Mouse (Mus musculus) thymus, postnatal 0 days (tissue): ENCODE results near the gene Smim24. TPM values are rescaled to one million over a fixed set of nuclear protein-coding genes. Genes with fewer than 3 reads are reported as not detected.

ENCODE experiments used
- DNase-seq: peaks from one replicate; pipeline ENCODE4 v3.0.0-alpha.2; 2015; ENCODE audit warnings: low spot score
- polyA plus RNA-seq: library from polyadenylated mRNA; unstranded; fragments of >200 nt; fragmentation: Nextera tagmentation; extraction: Ambion mirVana; gene quantifications from 2 replicates; pipeline ENCODE4 v1.2.1, GENCODE M21; 2015

The Smim24 gene
- polyA plus RNA-seq, 1 experiment from 2014 or later: 12.5 TPM

DNA sequence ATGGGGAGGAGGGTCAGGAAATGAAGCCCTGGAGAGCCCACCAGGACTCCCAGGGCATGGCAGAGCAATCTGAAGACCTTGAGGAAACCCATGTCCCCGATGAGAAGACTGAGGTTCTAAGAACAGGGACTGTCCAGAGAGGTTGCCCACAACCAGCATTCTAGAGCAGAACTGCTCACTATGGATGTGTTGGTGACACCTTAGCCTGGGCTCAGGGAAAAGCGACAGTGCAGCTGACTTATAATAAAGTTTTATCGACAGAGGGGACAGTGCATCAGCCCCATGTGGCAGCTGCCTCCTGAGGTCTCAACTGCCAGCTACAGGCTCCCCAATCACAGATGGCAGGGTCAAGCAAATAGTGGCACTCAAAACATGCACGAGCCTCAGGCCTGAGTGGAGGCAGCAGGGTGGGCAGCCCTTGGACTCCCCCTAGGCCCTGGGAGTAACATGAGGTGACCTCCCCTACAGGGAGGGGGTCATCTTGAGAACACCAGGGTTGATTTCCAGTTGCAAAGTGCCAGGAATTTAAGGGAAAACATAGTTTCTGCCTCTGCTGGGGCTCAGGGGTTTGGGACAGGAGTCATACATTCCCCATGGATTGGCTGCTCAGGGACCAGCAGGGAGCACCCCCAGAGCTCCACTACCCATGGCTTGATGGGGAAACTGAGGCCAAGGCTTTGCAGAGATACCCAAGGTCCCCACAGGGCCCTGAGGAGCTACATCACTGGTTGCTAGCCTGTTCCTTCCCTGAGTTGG, 28.4 kb downstream of the Smim24 start:
- no peak for DNase-seq

GRCm38 (mm10) chr10:81421797-81422100, 28.9 kb downstream of the Smim24 start:
- no peak for DNase-seq

DNA sequence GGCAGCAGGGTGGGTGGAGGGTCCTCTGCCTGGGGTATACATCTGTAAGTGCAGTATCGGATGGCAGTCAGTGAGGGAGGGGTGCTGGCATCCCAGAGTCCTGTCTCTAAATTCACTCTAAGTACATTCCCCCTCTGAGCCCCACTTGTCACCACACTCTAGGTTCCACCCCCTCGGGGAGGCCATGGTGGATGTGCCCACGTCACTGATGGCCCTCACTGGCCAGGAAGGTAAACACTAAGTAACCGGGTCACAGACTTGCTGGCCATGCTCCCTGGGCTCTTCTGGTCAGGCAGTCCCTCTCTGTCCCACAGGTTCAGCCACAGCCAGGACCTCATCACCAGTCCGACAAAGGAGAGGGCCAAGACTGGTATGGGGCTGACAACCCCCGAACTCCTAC, 29.3 kb downstream of the Smim24 start:
- no peak for DNase-seq

DNA sequence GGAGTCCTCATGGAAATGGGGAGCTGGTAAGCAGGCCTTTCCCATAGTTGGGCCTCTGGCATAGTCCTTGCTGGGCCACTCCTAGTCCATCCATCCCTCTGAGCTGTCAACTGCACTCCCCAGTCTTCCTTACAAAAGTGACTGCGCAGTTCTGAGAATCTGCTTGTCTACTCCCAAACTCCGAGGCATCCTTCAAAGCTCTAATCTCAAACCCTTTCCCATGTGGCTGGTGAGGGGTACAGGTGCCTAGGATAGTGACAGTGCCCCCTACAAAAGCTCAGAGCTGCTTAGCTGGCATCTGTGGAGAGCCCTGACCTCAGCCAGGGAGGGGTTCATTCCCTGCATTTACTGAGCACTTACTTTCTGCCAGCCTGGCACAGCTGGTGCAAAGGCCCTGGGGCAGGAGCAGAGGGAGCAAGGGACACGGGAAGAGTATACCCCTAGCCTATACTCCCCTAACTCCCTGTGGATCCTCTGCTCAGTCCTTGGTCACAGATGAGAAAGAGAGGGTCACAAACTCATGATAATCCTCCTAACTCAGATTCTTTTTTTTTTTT, 29.9 kb downstream of the Smim24 start:
- DNase-seq: no peak

GRCm38 (mm10) chr10:81423476-81424245, 30.8 kb downstream of the Smim24 start:
- DNase-seq: no peak

DNA sequence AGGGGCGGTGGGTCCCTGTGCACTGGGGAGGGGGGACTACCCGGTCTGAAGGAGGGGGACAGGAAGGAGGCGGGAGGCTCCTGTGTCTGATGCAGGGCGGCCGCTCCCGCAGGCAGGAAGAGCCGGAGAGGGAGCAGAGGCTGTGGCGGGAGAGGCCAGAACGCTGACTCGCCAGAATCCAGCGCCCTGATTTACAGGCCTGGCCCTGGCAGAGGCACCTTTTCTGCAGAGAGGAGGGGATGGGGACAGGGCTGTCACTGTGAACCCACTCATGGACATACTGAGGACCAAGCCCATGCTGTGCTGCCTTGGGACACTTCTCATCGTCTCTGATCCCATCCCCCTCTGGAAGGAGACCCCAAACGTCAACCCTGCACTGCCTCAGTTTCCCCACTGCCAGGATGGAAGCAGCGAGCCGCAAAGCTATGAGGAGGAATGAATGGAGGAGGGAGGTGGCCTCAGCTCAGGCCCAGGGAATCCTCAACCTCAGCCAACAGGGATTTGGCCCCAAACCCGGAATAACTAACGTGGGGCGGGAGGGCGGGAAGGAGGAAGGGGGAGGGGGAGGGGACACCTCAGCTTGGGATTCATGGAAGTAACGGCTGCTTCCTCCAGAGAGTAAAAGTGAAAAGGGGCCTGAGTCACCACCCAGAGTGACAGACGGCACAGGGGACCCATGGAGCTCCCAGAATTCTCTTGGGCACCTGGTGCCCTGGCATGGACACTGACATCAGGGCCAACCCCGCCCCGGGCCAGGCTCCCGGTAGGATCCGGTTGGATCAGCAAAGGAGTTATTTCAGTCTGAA, 31.6 kb downstream of the Smim24 start:
- no peak for DNase-seq

GRCm38 (mm10) chr10:81425236-81425850, 32.5 kb downstream of the Smim24 start:
- DNase-seq: no peak

DNA sequence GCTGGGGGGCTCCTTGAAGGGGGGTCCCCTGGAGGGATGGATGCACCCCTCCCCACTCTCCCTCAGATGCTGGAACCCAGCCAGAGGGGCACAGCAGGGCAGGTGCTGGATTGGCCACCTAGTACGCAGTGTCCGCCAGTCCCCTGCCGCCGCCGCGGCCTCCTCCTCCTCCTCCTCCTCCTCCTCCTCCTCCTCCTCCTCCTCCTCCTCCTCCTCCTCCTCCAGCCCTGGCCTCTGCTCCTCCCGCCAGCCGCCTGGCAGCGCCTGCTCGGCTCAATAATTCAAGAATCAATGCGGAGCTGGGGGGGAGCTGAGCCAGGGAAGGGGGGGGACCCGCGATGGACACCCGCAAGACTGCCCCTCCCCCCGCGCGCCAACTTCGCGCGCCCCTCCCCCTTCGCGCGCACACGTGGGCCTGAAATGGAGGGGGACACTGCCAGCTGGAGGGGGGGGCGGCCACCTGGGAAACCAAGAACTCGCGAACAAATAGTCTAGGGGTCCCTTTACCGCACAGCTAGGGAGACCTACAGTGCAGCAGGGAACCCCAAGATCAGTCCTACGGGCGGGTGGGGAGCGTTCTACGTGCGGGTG, 33.3 kb downstream of the Smim24 start:
- DNase-seq: no peak

DNA sequence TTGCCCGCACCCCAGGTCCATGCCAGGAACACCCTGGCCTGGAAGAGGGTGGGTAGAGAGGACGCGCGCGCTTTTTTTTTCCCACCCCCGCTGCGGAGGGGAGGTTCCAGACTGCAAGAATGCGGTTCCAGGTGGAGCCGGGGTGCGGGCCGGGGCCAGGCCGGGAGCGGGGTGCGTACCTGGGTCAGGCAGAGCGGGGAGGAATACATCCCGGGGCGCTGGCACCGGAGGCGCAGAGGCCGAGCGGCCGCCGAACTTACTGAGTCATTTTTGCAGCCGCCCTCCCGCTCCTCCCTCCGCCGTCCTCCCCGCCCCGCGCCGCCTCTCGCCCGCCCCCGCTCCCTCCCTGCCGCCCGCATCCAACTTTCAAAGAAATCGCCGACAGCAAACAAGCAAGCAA, 34.0 kb downstream of the Smim24 start:
- DNase-seq: no peak

- DNase-seq: no peak
These were observed 34.5 kb downstream of the Smim24 start for GRCm38 (mm10) chr10:81427327-81427726.

GRCm38 (mm10) chr10:81427804-81428506, 35.1 kb downstream of the Smim24 start:
- no peak for DNase-seq

GRCm38 (mm10) chr10:81428507-81428870, 35.6 kb downstream of the Smim24 start:
- DNase-seq: no peak

DNA sequence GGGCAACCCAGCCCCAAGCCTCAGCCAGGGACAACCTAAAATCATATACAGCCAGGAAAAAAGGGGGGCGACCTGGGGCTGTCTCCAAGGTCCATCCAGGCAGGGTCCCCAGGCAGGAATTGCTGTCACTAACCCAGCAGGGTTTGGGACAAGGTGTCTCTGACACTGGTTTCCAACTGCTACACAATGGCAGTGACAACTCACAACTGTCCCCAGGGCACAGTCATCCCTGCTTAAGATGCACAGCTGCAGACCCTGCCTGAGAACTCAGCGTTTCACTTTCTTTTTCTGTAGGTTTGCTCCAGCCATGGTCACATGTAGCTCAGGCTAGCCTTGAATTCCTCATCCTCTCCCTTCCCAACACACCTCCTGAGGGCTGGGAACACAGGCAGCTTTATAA, 36.2 kb downstream of the Smim24 start:
- no peak for DNase-seq

GRCm38 (mm10) chr10:81429605-81430061, 36.8 kb downstream of the Smim24 start:
- peak; percentile 74 for DNase-seq

- peak; percentile 72 for DNase-seq
These were observed 37.4 kb downstream of the Smim24 start for GRCm38 (mm10) chr10:81430141-81430830.

DNA sequence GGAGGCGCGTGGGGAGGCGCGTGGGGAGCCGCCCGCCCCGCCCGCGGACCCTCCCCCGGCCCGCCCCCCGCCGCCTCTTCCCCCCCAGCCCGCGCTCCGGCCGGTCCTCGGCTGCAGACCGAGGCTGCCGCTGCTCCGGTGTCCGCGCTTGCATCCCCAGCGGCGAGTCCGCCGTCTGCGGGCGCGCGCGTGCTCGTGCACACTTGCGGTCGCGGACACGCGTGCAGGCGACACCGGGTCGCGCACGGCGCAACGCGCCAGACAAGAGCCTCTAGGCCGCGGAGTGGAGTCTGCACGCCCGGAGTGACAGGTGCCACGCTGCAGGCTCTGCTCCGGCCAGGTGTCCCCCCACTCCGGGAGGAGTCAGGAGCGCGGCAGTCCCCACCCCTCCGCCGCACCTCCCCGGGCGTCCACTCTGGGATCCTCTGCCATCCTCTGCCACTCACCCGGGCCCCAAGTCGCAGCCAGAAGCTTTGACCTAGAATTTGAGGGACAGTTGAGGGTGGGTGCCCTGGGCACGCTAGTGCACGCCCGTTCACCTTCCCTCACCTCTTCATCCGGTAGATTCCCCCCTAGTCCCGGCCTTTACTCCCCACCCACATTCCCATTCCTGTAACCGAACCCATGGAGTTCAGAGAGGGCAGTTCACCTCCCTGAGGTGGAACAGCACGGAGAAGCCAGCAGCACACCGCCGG, 38.1 kb downstream of the Smim24 start:
- peak; percentile 48 for DNase-seq

DNA sequence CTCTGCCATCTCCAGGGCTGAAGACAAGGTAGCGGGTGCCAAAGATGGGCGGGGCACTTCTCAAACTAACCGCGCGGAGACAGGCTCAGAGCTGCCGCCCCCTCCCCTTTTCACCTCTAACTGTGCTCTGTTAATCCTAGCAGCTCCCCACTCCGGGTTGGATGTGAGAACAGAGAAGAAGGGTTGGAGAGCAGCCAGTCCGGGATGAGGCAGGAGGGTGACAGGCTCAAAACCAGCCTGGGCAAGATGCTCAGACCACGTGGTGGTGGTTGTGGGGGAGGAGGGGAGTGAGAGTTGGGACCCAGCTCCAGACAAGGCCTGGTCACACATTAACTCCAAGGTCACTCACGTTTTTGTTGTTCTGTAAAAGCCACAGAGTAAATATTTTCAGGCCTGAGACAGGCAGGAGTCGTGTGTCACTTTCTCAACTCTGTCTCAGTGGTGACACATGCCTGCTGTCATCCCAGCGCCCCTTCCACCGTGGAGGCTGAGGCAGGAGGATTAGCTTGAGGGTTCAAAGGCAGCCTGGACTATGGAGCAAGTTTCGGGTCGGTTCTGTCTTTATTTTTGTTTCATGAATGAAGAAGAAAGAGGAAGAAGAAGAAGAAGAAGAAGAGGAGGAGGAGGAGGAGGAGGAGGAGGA, 38.8 kb downstream of the Smim24 start:
- DNase-seq: peak; percentile 24

DNA sequence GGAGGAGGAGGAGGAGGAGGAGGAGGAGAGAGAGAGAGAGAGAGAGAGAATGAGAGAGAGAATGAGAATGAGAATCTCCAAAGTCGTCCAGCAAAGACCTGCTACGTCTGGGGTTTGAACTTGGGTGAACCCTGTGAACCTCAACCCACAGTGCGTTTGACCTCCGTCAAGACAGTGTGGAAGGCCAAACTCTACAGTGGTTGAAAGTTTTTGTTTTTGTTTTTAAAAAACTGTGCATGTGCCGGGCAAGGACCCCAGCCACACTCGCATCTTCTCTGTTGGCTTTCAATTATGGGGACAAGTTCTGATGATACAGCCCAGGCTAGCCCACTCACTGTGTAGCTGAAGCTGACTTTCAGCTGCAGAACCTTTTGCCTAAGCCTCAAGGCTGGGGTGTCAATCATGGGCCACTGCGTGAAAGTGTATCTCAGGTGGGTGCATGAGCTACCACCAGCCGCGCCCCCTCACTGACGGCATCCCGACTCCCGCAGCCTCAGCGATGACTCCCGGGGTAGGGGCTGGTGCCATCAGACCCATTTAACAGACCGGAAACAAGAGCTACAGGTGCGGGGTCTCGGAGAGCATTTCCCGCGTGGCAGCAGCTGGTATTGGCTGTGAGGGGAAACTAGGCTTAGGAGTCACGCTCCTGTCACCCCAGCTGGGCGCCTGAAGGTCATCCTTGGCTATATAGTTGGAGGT, 39.5 kb downstream of the Smim24 start:
- no peak for DNase-seq
